Mouse (Mus musculus) brain, embryonic 14.5 days (tissue): ENCODE data around the gene Lamb3.

Experiments
- CTCF ChIP-seq: fragments of 200-500 bp; IDR thresholded peaks from 2 replicates; pipeline ENCODE4 v1.5.1; 2012; ENCODE audit warnings: inconsistent platforms, mild to moderate bottlenecking, moderate library complexity, borderline replicate concordance; ENCODE audit not compliant: insufficient read depth, insufficient read length; ENCODE audit errors: extremely low read depth
- POLR2A ChIP-seq: fragments of 200-500 bp; IDR thresholded peaks from 2 replicates; pipeline ENCODE4 v1.6.1; 2012; ENCODE audit warnings: mild to moderate bottlenecking, inconsistent platforms, borderline replicate concordance; ENCODE audit not compliant: poor library complexity, insufficient read depth, insufficient read length, severe bottlenecking; ENCODE audit errors: extremely low read depth

- TF ChIP-seq CTCF (peak; percentile 81), POLR2A (no peak)
Measured at GRCm38 (mm10) chr1:193330172-193330571, 122.7 kb downstream of the Lamb3 start.
